Mouse (Mus musculus) midbrain, embryonic 12.5 days (tissue): Measurements from ENCODE around the gene Ccl1. TPM values are rescaled to one million over a fixed set of nuclear protein-coding genes. Genes with fewer than 3 reads are reported as not detected.
A peak's percentile ranks its signal among the peaks of the same experiment; 100 is the strongest.

ENCODE experiments used
- ATAC-seq: fragments of 200-750 bp; cut with Nextera tagmentation; 2 replicates; pipeline ENCODE4 v1.8.0; 2017; ENCODE audit warnings: low read depth, moderate TSS enrichment, moderate library complexity; ENCODE audit not compliant: low FRiP score
- H3K27ac ChIP-seq: fragments of 300-500 bp; sonication (generic); replicated peaks from 2 replicates; pipeline ENCODE4 v1.5.1; 2016; ENCODE audit warnings: mild to moderate bottlenecking
- H3K27me3 ChIP-seq: fragments of 300-500 bp; sonication (generic); 2 replicates; pipeline ENCODE4 v1.6.1; 2016; ENCODE audit warnings: mild to moderate bottlenecking
- H3K36me3 ChIP-seq: fragments of 300-500 bp; sonication (generic); 2 replicates; pipeline ENCODE4 v1.6.1; 2016
- H3K4me1 ChIP-seq: fragments of 300-500 bp; sonication (generic); 2 replicates; pipeline ENCODE4 v1.6.1; 2016
- H3K4me2 ChIP-seq: fragments of 300-500 bp; sonication (generic); replicated peaks from 2 replicates; pipeline ENCODE4 v1.6.1; 2016; ENCODE audit warnings: mild to moderate bottlenecking, moderate library complexity
- H3K4me3 ChIP-seq: fragments of 300-500 bp; sonication (generic); 2 replicates; pipeline ENCODE4 v1.5.1; 2016; ENCODE audit warnings: mild to moderate bottlenecking
- H3K9ac ChIP-seq: fragments of 300-500 bp; sonication (generic); replicated peaks from 2 replicates; pipeline ENCODE4 v1.6.1; 2016; ENCODE audit warnings: mild to moderate bottlenecking, moderate library complexity
- H3K9me3 ChIP-seq: fragments of 300-500 bp; sonication (generic); 2 replicates; pipeline ENCODE4 v1.6.1; 2016; ENCODE audit warnings: mild to moderate bottlenecking
- WGBS: fragments of 180-500 bp; shearing (Covaris S2); methylation state at CpG from one replicate; pipeline ENCODE4 v1.1.7; 2016; 5-methylcytosine and 5-hydroxymethylcytosine counted together
- polyA plus RNA-seq: library from polyadenylated mRNA; unstranded; fragments of >200 nt; fragmentation: Nextera tagmentation; extraction: Ambion mirVana; gene quantifications from 2 replicates; pipeline ENCODE4 v1.2.1, GENCODE M21; 2016

Ccl1 gene
- not detected in 2 replicates for polyA plus RNA-seq

GRCm38 (mm10) chr11:82305590-82305989 lies at the start of gene Ccl1:
Ccl1 (minus strand) TSS chr11:82305690.
- H3K9me3 ChIP-seq, result no peaks in the 10 kb centered on the region
- H3K4me2 ChIP-seq, result no peak within 1 kb of the TSS
- H3K27me3 ChIP-seq, result peaks cover 5% of the 10 kb centered on the region; the same call in 1 of the 2 replicates
- H3K36me3 ChIP-seq, result no peaks in the 10 kb centered on the region
- H3K9ac ChIP-seq, result 0 out of 2 replicates have a peak within 1 kb of the TSS, but pooled peaks have one; percentile 6
- no peak for ATAC-seq
- H3K27ac ChIP-seq, result no peak within 1 kb of the TSS
- WGBS, result 70% methylated on average over 4 of the region's 4 CpGs
- no peak within 1 kb of the TSS for H3K4me3 ChIP-seq
- peaks cover 7% of the 10 kb centered on the region for H3K4me1 ChIP-seq

DNA sequence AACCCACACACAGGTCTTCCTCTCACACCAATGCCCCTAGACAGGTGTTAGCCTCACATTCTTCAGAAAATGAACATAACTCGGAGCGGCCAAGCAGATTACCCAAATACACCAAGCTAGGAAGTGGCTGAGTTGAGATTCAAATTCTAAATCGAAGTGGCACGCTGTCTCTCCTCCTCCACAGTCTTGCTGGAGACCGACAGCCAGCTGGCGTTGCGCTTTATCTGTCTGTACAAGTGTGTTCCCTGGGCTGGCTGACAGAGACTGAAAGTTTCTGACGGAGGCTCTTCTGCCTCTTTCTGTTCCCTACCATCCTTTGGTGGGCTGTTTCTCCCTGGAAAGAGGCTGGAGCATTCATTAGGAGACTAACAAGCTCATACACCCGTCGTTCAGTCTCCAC lies 45.5 kb upstream of the Ccl1 start:
- Histone ChIP-seq H3K27me3 (no peaks in the 10 kb centered on the region; the same call in 1 of the 2 replicates), H3K27ac (no peak overlapping the region), H3K9ac (no peak overlapping the region), H3K36me3 (no peaks in the 10 kb centered on the region), H3K9me3 (no peaks in the 10 kb centered on the region), H3K4me3 (no peak overlapping the region), H3K4me1 (no peaks in the 10 kb centered on the region), H3K4me2 (no peak overlapping the region)
- 87% methylated on average over 10 of the region's 10 CpGs for WGBS
- ATAC-seq, result no peak

GRCm38 (mm10) chr11:82340900-82341299 lies 35.4 kb upstream of the Ccl1 start:
- ATAC-seq, result no peak
- Histone ChIP-seq H3K4me1 (peaks cover 4% of the 10 kb centered on the region), H3K27ac (no peak overlapping the region), H3K36me3 (no peaks in the 10 kb centered on the region), H3K27me3 (no peaks in the 10 kb centered on the region), H3K9me3 (no peaks in the 10 kb centered on the region), H3K4me2 (no peak overlapping the region), H3K4me3 (no peak overlapping the region), H3K9ac (no peak overlapping the region)
- WGBS, result 67% methylated on average over 2 of the region's 2 CpGs

DNA sequence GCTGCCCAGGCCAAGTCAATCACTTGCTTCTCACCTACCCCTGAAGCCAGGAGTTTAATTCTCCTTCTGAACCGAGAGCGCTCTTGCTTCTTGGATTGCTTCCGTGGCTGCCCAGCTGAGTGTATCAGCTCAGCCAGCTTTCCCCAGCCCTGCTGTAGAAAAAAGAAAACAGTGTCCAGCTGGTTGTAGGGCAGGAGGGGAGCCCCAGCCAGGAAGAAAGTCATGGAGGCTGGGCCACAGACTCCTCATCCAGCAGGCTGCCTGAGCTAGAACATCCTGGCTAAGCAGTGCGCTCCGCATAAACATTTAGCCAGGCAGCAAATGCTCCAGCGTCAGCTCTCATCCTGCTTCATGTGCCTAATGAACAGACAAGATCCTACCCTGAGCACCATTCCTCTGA lies 34.9 kb upstream of the Ccl1 start:
- ATAC-seq, result no peak
- WGBS, result 63% methylated on average over 6 of the region's 6 CpGs
- no peak overlapping the region for H3K4me3 ChIP-seq
- H3K36me3 ChIP-seq, result no peaks in the 10 kb centered on the region
- no peaks in the 10 kb centered on the region for H3K9me3 ChIP-seq
- H3K27ac ChIP-seq, result no peak overlapping the region
- H3K27me3 ChIP-seq, result no peaks in the 10 kb centered on the region
- no peak overlapping the region for H3K4me2 ChIP-seq
- no peak overlapping the region for H3K9ac ChIP-seq
- peaks cover under 1% of the 10 kb centered on the region for H3K4me1 ChIP-seq

GRCm38 (mm10) chr11:82339921-82340401 lies 34.5 kb upstream of the Ccl1 start:
- Histone ChIP-seq H3K27ac (no peak overlapping the region), H3K4me2 (no peak overlapping the region), H3K4me3 (no peak overlapping the region), H3K9me3 (no peaks in the 10 kb centered on the region), H3K9ac (no peak overlapping the region), H3K4me1 (no peaks in the 10 kb centered on the region; the same call in 1 of the 2 replicates), H3K27me3 (no peaks in the 10 kb centered on the region), H3K36me3 (no peaks in the 10 kb centered on the region)
- 47% methylated on average over 7 of the region's 7 CpGs for WGBS
- no peak for ATAC-seq

GRCm38 (mm10) chr11:82313153-82313552 lies 7.7 kb upstream of the Ccl1 start:
- Histone ChIP-seq H3K36me3 (no peaks in the 10 kb centered on the region), H3K27ac (no peak overlapping the region), H3K4me2 (no peak overlapping the region), H3K9me3 (no peaks in the 10 kb centered on the region), H3K4me1 (peaks cover 12% of the 10 kb centered on the region), H3K9ac (no peak overlapping the region), H3K4me3 (no peak overlapping the region), H3K27me3 (peaks cover 4% of the 10 kb centered on the region; the same call in 1 of the 2 replicates)
- no peak for ATAC-seq
- 46% methylated on average over 7 of the region's 7 CpGs for WGBS

- no peak for ATAC-seq
- WGBS, result 22% methylated on average over 12 of the region's 12 CpGs
- Histone ChIP-seq H3K36me3 (no peaks in the 10 kb centered on the region), H3K27me3 (peaks cover 5% of the 10 kb centered on the region; the same call in 1 of the 2 replicates), H3K4me1 (peaks cover 12% of the 10 kb centered on the region), H3K9me3 (no peaks in the 10 kb centered on the region), H3K4me2 (peak overlapping the region; percentile 26), H3K9ac (no peak overlapping the region), H3K4me3 (no peak overlapping the region), H3K27ac (no peak overlapping the region)
Observed at GRCm38 (mm10) chr11:82310336-82311045, 5.0 kb upstream of the Ccl1 start.

DNA sequence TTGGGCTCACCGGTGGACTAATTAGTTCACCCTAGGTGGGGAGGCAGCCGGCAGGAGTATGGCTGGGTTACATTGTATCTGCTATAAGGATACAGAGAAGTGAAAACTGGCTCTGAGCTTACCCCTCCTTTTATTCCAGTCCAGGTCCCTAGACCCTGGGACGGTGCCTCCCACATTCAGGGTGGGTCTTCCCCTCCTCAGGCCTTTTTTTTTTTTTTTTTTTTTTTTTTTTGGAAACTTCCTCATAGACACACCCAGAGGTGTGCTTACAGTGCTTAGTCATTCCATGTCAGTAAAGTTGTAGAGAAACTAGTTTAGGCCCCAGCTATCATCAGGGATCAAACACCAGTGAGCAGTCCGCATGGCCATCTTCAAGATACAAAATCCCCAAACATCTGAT lies 7.6 kb downstream of the Ccl1 start:
- no peak overlapping the region for H3K9ac ChIP-seq
- H3K4me3 ChIP-seq, result no peak overlapping the region
- H3K27ac ChIP-seq, result no peak overlapping the region
- ATAC-seq, result no peak
- no peaks in the 10 kb centered on the region for H3K9me3 ChIP-seq
- H3K36me3 ChIP-seq, result no peaks in the 10 kb centered on the region
- 71% methylated on average over 4 of the region's 4 CpGs for WGBS
- no peaks in the 10 kb centered on the region for H3K4me1 ChIP-seq
- H3K4me2 ChIP-seq, result no peak overlapping the region
- H3K27me3 ChIP-seq, result no peaks in the 10 kb centered on the region

DNA sequence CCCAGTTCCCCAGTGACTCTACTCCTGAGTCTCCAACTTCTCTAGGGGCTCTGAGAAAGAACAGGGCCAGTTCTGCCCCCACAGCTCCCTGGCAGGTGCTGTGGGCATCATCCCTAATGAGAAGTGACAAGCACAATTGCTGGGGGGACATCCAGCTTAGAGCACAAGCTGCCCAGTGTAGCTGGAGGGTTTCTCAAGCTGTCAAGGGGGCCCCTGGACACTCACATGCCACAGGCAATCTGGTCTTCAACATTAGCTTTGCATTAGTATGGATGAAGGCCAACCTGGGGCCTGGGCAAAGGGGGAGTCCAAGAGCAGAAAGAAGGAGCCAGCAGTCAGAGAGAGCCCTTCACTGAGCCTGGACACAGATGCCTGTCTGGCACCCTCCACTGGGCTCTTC lies 14.6 kb downstream of the Ccl1 start:
- Histone ChIP-seq H3K27ac (no peak overlapping the region), H3K9ac (no peak overlapping the region), H3K4me2 (no peak overlapping the region), H3K27me3 (no peaks in the 10 kb centered on the region), H3K36me3 (no peaks in the 10 kb centered on the region), H3K9me3 (no peaks in the 10 kb centered on the region), H3K4me1 (no peaks in the 10 kb centered on the region), H3K4me3 (no peak overlapping the region)
- no peak for ATAC-seq

GRCm38 (mm10) chr11:82274149-82274812 lies 31.2 kb downstream of the Ccl1 start:
- H3K36me3 ChIP-seq, result no peaks in the 10 kb centered on the region
- no peaks in the 10 kb centered on the region for H3K27me3 ChIP-seq
- H3K4me1 ChIP-seq, result peaks cover 5% of the 10 kb centered on the region; the same call in 1 of the 2 replicates
- H3K4me3 ChIP-seq, result no peak overlapping the region
- H3K27ac ChIP-seq, result no peak overlapping the region
- WGBS, result 82% methylated on average over 8 of the region's 8 CpGs
- no peak for ATAC-seq
- no peak overlapping the region for H3K9ac ChIP-seq
- H3K4me2 ChIP-seq, result no peak overlapping the region
- no peaks in the 10 kb centered on the region for H3K9me3 ChIP-seq

DNA sequence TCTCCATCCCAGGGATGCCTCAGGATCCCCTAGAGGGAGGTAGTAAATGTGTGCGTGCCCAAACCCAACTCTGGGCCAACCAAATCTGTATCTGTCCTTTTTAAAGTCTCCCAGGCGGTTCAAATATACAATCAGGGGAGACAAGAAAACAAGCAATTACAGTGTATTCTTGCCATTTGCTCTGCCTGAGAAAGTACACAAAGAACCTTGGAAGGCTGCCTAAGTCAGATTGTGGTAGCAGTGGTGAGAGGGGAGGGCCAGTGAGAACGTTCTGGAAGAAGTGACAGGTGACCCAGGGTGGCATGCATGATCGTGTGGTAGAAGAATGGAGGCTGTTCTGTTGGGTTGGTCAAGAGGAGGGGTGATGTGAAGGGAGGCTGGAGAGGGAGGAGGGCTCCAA lies 46.4 kb downstream of the Ccl1 start:
- Histone ChIP-seq H3K27me3 (peaks cover 18% of the 10 kb centered on the region; the same call in 1 of the 2 replicates), H3K27ac (no peak overlapping the region), H3K36me3 (no peaks in the 10 kb centered on the region), H3K9ac (no peak overlapping the region), H3K4me2 (no peak overlapping the region), H3K9me3 (no peaks in the 10 kb centered on the region), H3K4me3 (no peak overlapping the region), H3K4me1 (peaks cover 12% of the 10 kb centered on the region)
- ATAC-seq, result no peak
- WGBS, result 45% methylated on average over 4 of the region's 4 CpGs

DNA sequence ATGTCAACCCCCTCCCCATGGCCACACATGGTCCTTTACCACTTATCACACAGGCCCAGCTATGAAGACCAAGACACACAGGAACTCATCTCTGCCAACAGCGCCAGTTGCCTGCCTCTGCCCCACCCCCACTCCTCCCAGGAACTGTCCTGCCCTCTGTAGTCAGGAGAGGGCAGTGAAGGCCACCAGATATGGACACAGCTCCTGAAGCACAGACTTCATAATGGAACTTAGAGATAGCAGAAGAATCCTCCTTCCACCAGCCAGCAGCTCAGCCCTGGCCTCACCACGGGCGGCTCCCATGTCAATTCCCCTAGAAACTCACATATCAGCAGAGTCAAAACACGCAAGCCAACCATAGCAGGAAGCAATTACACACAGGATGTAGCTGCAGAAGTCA lies 49.9 kb downstream of the Ccl1 start:
- 32% methylated on average over 4 of the region's 4 CpGs for WGBS
- peaks cover 29% of the 10 kb centered on the region; the same call in 1 of the 2 replicates for H3K27me3 ChIP-seq
- H3K9me3 ChIP-seq, result no peaks in the 10 kb centered on the region
- H3K4me3 ChIP-seq, result no peak overlapping the region
- no peak overlapping the region for H3K27ac ChIP-seq
- H3K4me2 ChIP-seq, result no peak overlapping the region
- H3K4me1 ChIP-seq, result peaks cover 31% of the 10 kb centered on the region
- H3K36me3 ChIP-seq, result no peaks in the 10 kb centered on the region
- H3K9ac ChIP-seq, result no peak overlapping the region
- ATAC-seq, result 0 out of 2 replicates have a peak, but pooled peaks have one; percentile 34
